Mouse (Mus musculus): ENCODE data around the gene Bnipl. TPM values are rescaled to one million over a fixed set of nuclear protein-coding genes. Genes with fewer than 3 reads are reported as not detected.

Gene Bnipl
- total RNA-seq (2021), result under 1 TPM in 1 of 2 experiments, not detected in 1; 0.46 TPM
- long read RNA-seq, experiment 1, result 0 reads
- long read RNA-seq, experiment 2, result 0 reads

DNA sequence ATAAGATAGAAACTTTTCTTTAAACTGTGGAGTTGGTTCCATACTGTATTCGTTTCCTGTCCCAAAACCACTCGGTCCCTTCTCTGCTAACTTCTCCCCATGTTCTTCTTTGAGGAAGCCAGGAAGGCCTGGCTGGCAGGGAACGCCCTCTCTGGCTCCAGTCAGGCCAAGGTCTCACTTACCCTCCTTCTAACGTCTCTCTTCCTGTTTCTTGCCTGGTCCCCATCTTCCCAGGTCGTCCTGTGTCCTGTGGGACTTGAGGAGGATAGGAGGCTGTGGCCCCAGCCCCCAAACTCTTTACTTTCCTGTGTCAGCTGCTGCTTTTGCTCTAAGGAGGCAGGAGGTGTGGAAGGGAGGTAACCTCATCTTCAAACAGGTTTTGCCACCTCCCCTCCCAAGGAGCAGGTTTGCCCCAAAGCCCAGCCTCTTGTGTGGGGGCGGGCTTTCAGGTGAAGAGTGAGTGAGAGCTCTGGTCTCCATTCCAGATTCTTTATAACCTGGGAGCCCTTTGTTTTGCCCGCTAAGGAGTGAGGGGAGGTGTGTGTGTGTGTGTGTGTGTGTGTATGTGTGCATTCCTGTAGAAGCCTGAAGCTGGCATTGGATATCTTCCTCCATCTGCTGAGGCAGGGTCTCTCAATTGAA, at the start of gene Bnipl:
Gene Bnipl, minus strand, starts transcription at position 411 of the 642 bp plus-strand sequence.
- no peak for DNase-seq (ENCODE audit: low spot score in 2 of 2)

DNA sequence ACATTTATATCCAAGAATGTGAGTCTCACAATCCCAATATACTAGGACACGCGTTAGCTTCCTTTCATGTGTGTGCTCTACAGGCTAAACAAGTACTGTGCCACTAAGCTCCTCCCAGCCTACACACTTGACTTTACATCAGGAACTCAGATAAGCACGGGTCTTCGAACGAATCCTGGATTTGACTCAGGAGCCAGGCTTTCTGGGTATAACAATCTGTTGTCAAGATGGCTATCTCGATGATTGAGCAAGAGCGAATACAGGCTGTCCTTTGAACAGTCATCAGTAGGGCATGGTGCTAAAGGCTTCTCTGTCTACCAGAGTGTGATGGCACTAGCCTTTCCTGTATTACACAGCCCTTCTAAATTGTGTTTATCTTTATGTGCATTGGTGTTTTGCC, 47.0 kb upstream of the Bnipl start:
- no peak for DNase-seq (ENCODE audit: low spot score in 2 of 2)

DNA sequence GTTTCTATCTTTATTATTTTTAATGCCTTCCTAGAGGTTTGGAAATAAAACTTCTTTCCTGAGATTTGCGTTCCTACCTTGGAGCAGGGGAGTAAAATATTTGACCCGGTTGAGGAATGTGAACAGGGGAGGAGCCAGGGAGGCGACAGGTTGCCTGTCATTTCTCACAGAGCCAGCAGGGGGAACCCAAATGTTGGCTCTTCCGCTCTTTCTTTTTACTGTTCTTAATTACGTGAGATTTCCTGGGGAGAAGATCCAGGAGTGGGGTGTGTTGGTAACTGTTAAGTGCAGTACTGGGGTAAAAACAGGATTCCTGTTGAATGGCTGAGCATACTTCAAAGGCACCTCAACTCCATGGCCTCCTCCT, 45.1 kb upstream of the Bnipl start:
- DNase-seq (ENCODE audit: low spot score in 2 of 2), result no peak

DNA sequence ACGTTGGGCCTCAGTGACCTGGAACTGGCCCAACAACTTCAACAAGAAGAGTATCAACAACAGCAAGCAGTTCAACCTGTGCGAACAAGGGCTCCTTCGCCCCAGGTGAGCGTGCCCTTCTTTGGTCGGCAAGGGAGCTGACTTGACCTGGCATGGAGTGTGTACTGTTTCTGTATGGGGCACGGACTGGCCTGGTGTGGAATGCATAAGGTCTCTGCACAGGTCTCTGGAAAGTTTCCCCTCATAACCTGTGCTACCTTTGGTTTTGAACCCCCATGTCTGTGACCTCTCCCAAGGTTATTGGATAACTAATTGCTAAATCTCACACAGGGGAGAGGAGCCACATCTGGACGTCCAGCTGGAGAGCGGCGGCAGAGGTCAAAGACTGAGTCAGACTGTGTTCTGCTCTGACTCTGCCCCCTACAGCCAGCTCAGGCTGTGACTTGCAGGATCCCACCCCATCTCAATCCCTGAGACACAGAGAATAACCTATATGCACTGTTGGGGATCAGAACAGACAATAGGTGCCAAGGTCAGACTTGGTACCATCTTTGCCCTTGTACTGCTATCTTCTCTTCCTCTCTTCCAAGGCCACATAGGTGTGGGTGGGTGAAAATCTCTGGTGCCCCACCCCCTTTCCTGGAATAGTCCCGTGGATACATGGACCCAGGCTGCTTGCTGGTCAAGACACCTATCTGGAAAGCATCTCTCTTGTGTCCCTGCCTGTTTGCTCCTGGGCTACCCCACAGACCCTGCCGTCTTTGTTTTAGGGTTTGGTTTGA, 44.5 kb upstream of the Bnipl start:
- no peak for DNase-seq (ENCODE audit: low spot score in 2 of 2)

DNA sequence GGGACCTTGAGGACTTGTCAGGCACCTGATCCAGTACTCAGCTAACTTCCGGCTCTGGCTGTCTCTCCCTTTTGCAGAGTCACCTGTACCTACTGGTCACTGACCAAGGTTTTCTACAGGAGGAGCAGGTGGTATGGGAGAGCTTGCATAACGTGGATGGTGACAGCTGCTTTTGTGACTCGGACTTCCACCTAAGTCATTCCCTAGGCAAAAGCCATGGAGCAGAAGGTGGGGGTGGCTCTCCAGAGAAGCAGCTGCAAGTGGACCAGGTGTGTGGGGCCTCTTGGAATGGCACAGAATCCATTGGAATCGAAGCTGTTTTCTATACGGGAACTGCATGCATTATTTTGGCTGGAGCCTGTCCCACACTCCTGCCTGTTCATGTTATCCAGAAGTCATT, 43.7 kb upstream of the Bnipl start:
- DNase-seq (ENCODE audit: low spot score in 2 of 2), result no peak

DNA sequence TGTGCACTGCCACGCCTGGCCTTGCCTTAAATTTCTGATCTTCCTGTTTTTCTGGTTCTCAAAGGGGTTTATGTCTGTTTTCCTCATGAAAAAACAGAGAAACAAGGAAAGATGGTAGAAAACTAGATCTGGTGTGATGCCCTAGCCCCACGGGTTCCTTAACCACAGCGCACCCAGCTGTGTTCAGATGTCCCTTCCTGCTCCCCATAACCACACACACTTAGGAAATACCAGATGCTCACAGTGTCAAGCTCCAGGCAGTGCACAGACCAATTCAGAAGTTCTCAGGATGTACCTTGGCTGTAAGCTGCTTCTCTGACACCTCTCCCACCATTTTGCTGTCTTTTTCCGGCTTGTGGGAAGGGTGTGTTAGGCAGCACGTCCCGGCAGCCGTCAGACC, 43.3 kb upstream of the Bnipl start:
- no peak for DNase-seq (ENCODE audit: low spot score in 2 of 2)

DNA sequence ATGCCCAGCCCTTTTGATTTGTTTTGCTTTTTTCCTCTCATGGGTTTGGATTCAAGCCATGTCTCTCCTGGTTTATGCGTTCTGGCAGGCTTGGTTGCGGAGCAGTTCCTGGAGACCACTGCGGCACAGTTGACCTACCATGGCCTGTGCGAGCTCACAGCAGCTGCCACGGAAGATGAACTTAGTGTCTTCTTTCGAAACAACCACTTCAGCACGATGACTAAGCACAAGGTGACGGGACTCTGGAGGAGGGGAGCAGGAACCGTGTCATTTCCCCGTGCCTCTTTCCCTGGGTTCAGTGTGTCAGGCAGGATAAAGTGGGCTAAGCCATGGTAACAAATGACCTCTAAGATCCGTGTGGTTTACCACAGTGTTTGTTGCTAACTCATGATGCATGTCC, 42.5 kb upstream of the Bnipl start:
- no peak for DNase-seq (ENCODE audit: low spot score in 2 of 2)

DNA sequence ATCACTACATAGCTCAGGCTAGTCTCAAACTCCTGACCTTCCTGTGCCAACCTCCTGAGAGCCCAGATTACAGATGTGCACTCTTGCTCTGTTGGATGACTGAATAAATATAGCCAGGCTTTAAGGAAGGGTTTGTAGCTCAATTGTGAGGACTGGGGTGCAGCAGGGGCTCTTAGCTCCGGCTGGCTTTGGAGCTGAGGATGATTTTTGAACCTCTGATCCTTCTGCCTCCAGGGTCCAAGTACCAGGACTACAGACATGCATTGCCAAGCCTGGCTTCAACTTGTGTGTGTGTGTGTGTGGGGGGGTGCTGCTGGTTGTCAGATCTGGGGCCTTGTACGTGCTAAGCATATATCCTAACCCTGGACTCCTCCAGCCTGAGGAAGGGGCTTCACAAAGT, 41.9 kb upstream of the Bnipl start:
- DNase-seq (ENCODE audit: low spot score in 2 of 2), result no peak

DNA sequence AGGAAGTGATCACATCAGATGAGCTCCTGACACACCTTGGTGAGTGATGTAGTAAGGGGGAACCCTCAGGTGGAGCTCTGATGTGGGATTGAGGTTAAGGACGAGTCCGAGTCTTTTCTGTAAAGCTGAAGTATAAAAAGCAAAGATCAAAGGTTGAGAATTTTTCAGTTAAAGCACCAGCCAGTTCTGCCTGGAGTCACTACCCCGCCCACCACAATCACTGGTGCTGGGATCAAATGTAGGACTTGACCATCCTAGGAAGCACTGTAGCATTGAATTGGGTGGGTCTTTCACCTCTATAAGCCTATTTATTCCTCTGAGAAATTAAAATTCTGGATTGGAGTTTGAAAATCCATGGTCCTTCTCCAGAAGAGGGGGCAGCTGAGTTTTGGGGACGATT, 40.0 kb upstream of the Bnipl start:
- DNase-seq (ENCODE audit: low spot score in 2 of 2), result no peak

DNA sequence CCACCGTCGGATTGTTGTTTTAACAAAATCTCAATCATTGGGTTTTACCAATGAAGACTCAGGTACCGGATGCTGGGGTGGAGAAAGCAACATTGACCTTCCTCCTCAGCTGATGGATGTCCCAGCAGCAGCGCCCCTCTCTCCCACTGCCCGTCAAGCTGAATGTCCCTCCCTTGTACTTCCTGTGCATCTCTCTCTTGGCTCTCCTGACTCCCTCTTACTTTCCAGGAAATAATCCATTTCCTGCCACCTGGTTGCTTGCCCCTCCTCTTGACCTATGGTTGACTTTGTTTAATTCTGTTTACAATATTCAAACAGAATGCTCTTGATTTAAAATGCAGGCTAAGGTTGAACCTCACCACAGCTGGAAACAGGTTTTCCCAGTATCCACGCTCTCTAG, 39.2 kb upstream of the Bnipl start:
- DNase-seq (ENCODE audit: low spot score in 2 of 2), result no peak

DNA sequence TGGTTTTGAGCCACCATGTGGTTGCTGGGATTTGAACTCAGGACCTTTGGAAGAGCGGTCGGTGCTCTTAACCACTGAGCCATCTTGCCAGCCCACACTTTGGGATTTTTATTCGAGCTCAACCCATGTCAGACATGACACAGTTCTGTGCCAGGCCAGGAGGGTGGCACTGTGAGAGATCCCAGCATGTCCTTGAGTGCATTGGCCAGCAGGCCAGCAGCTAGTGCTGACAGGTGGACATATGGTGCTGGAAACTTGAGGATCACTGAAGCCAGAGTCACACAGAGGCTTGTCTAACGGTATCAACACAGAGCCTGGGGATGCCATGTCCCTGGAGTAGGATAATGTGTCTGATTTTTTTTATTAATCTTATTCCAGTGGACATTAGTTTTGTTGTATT, 38.4 kb upstream of the Bnipl start:
- no peak for DNase-seq (ENCODE audit: low spot score in 2 of 2)

DNA sequence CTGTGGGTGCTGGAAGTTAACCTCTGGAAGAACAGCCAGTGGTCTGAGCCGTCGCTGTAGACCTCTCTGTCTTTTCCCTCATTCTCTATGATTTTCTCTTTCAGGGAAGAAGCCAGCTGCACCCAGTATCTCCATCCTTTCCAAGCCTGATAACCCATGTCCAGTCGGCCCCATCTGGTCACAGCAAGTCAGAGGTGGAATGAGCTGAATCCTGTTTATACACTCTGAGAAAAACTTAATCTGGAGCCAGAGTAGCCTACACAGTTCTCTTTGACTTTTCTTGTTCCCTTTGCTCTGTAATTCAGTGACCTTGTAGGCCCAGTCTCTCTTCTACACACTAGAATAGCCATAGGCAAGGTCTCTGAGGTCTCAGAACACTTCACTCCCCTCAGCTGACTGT, 36.5 kb upstream of the Bnipl start:
- no peak for DNase-seq (ENCODE audit: low spot score in 2 of 2)

DNA sequence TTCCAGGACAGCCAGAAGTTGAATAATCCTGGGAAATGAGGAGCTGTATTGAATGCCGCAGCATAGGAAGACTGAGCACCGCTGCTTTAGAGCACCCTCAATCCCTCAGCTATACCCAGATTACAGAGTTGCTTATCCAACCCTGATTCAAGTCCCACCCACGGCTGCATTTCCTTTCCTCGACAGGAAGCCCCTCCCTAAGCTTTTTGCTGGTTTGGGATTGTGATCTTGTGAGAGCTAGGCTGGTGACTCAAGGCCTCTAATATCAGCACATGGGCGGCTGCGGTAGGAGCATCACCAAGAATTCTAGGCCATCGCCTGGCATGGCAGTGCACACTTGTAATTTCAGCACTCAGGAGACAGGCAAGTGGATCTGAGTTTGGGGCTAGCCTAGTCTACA, 35.5 kb upstream of the Bnipl start:
- no peak for DNase-seq (ENCODE audit: low spot score in 2 of 2)

DNA sequence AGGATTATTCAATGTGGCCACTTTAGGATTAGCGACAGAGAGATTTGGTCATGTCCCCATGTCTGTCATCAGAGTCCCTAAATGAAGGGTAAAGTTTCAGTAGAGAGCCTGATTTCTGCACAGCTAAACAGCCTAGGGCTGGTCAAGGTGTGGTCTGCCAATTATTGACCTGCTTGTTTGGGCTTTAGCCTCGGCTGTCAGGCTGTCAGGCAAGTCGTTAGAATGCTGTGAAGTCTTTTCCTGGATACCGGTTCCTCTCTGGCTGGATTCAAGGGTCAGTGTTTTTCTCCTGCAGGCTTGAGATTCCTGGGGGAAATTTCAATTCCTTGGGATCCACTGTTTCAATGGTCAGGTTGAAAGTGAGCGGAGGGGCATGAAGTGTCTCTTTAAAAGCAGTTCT, 35.0 kb upstream of the Bnipl start:
- DNase-seq (ENCODE audit: low spot score in 2 of 2), result no peak

DNA sequence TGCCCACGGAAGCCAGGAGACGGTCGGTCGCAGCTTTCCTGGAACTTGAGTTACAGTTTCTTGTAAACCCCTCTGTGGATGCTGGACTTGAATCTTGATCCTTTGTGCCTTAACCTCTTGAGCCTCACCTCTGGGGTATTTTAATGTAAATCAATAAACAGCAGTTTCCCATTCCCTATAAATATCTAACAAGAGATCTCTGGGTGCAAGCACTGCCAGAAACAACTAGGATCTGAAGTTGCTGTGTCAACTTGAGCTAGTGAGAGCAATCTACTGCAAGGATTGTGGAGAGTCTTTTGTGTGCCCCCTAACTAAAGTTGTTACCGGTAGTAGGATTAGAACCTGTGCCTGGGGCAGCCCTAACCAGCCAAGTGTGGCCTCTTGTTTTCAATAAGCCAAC, 34.4 kb upstream of the Bnipl start:
- DNase-seq (ENCODE audit: low spot score in 2 of 2), result no peak

DNA sequence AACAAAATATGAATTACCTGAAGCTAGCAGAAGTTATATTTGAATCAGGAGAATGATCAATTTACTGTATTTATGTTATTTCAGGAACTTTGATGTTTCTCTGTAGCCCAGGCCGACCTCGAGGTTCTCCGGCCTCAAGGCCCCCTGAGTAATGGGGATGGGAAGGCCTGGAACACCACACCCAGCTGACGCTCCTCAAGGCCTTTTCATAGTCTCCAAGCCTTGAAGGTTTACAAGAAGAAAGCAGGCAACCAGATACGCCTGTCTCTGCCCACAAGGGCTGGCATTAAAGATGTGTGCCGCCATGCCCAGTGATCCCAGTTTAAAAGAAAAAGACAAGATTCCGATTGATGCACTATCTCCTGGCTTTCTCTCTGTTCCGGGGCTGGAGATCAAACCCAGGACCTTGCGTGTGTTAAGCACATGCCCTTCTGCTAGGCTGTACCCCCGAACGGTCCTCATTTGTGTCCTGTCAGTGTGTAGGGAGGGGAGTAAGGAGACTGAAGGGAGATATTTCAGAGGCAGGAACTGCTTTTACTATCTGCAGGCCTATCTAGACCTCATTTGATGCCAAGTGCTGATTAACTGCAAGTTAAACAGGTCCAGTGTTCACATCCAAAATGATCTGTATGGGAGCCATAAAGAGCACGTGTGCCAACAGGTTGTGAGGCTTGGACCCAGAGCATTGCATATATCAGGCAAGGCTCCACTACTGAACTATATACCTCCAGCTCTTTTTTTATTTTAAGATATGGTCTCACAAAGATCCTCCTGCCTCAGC, 33.7 kb upstream of the Bnipl start:
- DNase-seq (ENCODE audit: low spot score in 2 of 2), result no peak

DNA sequence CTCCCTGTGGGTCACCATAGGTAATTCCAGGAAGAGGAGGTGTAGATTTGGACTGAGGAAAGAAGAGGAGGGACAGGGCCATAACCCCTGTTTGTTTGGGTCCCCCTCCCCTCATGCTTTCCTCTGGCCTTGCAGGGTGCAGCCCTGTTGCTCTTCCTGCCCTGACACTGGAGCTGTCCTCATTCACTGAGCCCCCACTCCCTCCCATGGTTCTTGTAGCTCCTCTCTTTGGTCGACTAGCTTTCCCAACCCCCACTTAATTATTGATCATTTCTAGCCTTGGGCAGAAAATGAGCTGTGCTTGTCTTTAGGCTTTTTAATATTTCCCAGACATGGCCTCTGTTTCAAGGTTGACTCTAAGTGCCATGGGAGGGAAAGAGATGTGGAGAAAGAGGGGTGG, 33.1 kb upstream of the Bnipl start:
- DNase-seq (ENCODE audit: low spot score in 2 of 2), result no peak

DNA sequence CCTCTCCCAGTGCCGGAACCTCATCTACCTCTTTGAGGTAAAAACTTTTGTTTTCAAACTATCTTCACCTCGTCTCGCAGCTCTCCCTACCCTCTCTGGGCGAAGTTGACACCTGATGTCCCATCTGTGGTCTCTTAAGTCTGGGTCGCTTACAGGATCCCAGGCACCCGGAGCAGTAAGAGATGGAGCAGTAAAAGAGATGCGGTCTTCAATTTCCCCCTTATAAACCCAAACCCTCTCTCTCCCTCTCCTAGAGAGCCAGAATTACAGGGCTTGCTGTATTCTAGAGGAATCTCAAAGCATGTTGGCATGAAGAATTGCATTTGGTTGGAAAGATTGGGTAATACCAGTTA, 32.6 kb upstream of the Bnipl start:
- DNase-seq (ENCODE audit: low spot score in 2 of 2), result no peak

DNA sequence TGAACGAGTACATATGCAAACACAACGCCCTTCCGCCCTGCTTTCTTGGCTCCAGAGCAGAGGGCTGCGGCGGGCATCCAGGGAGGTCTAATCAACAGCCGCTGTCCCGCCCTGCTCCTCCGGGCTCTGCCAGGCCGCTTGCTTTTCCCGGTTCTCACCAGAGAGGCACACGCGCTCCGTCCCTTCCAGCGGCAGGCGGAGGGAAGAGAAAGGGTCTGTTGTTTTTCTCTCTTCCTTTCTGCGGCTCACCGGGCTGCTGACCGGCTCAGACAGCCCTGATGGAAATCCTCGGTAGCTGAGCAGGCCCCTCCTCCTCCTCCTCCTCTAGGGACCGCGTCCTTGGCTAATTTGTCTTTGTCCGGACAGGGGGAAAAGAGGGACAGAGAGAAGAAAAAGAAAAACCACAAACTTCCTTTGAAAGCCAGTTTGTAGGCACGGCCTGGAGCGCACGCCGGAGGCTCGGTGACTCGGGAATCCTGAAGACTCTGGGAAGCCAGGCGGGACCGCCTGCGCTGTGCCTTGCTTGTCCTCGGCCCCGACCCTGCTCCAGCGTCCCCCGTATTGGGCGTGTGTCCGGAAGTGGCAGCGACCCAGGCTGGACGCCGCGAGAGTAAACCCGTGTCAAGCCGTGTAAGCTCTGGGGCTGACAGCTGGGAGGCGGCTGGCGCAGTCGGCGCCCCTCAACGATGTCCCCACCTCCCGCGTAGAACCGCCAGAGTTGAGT, 32.0 kb upstream of the Bnipl start:
- peak; percentile 67 to 72 for DNase-seq (ENCODE audit: low spot score in 2 of 2)

DNA sequence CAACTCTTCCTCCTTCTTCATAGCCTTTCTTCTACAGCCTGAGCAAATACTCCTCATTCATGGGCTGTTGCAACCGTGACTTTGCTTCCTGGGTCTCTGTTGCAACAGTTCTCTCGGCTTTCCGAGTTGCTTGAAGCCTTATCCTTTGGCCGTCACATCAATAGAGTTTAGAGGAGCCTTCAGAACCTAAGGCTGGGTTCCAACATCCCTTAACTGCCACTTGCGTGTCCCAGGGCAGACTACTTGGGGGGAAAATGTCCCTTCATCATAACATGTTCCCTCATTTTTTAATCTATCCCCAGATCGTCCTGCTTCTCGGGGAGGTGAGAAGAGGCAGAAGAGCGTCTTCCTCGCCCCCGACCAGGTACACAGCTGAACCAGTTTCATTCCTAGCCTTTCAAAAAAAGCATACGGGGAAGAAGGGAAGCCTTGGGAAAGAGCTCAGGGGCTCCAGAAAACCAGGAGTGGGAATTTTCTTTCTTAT, 31.4 kb upstream of the Bnipl start:
- DNase-seq (ENCODE audit: low spot score in 2 of 2), result peak; percentile 22 to 25
